Mouse (Mus musculus): ENCODE results near the gene Olfm3. TPM values are rescaled to one million over a fixed set of nuclear protein-coding genes. Genes with fewer than 3 reads are reported as not detected.
A peak's percentile ranks its signal among the peaks of the same experiment; 100 is the strongest.

Gene Olfm3
- total RNA-seq, 1 experiment from 2014 or later, result not detected

- no peak for ATAC-seq (replicated peaks; ENCODE audit: insufficient number of reproducible peaks, low FRiP score, low TSS enrichment, poor library complexity, severe bottlenecking)
These were observed 124.7 kb downstream of the Olfm3 start for GRCm38 (mm10) chr3:115028611-115029010.

GRCm38 (mm10) chr3:115049060-115049459 lies 145.2 kb downstream of the Olfm3 start:
- no peak for ATAC-seq (replicated peaks; ENCODE audit: insufficient number of reproducible peaks, low FRiP score, low TSS enrichment, poor library complexity, severe bottlenecking)

- no peak for ATAC-seq (replicated peaks; ENCODE audit: insufficient number of reproducible peaks, low FRiP score, low TSS enrichment, poor library complexity, severe bottlenecking)
These were observed 161.0 kb downstream of the Olfm3 start for GRCm38 (mm10) chr3:115064901-115065300.

- 0 out of 2 replicates have a peak, but pooled peaks have one; percentile 17 for ATAC-seq (replicated peaks; ENCODE audit: insufficient number of reproducible peaks, low FRiP score, low TSS enrichment, poor library complexity, severe bottlenecking)
These were observed 176.7 kb downstream of the Olfm3 start for GRCm38 (mm10) chr3:115080428-115081181.

- no peak for ATAC-seq (replicated peaks; ENCODE audit: insufficient number of reproducible peaks, low FRiP score, low TSS enrichment, poor library complexity, severe bottlenecking)
These were observed 177.5 kb downstream of the Olfm3 start for GRCm38 (mm10) chr3:115081371-115081770.

- no peak for ATAC-seq (replicated peaks; ENCODE audit: insufficient number of reproducible peaks, low FRiP score, low TSS enrichment, poor library complexity, severe bottlenecking)
These were observed 179.1 kb downstream of the Olfm3 start for GRCm38 (mm10) chr3:115082947-115083346.

GRCm38 (mm10) chr3:115088281-115088680 lies 184.4 kb downstream of the Olfm3 start:
- no peak for ATAC-seq (replicated peaks; ENCODE audit: insufficient number of reproducible peaks, low FRiP score, low TSS enrichment, poor library complexity, severe bottlenecking)

- ATAC-seq (replicated peaks; ENCODE audit: insufficient number of reproducible peaks, low FRiP score, low TSS enrichment, poor library complexity, severe bottlenecking), result no peak
These were observed 186.8 kb downstream of the Olfm3 start for GRCm38 (mm10) chr3:115090670-115091069.

- ATAC-seq (replicated peaks; ENCODE audit: insufficient number of reproducible peaks, low FRiP score, low TSS enrichment, poor library complexity, severe bottlenecking), result no peak
These were observed 191.6 kb downstream of the Olfm3 start for GRCm38 (mm10) chr3:115095496-115095895.

- ATAC-seq (replicated peaks; ENCODE audit: insufficient number of reproducible peaks, low FRiP score, low TSS enrichment, poor library complexity, severe bottlenecking), result no peak
These were observed 195.7 kb downstream of the Olfm3 start for GRCm38 (mm10) chr3:115099590-115099989.

GRCm38 (mm10) chr3:115104155-115104801 lies 200.4 kb downstream of the Olfm3 start:
- ATAC-seq (replicated peaks; ENCODE audit: insufficient number of reproducible peaks, low FRiP score, low TSS enrichment, poor library complexity, severe bottlenecking), result no peak

GRCm38 (mm10) chr3:115104802-115105493 lies 201.1 kb downstream of the Olfm3 start:
- no peak for ATAC-seq (replicated peaks; ENCODE audit: insufficient number of reproducible peaks, low FRiP score, low TSS enrichment, poor library complexity, severe bottlenecking)

- ATAC-seq (replicated peaks; ENCODE audit: insufficient number of reproducible peaks, low FRiP score, low TSS enrichment, poor library complexity, severe bottlenecking), result no peak
These were observed 241.8 kb downstream of the Olfm3 start for GRCm38 (mm10) chr3:115145722-115146121.

- no peak for ATAC-seq (replicated peaks; ENCODE audit: insufficient number of reproducible peaks, low FRiP score, low TSS enrichment, poor library complexity, severe bottlenecking)
These were observed 242.4 kb downstream of the Olfm3 start for GRCm38 (mm10) chr3:115146244-115146643.

- no peak for ATAC-seq (replicated peaks; ENCODE audit: insufficient number of reproducible peaks, low FRiP score, low TSS enrichment, poor library complexity, severe bottlenecking)
These were observed 255.1 kb downstream of the Olfm3 start for GRCm38 (mm10) chr3:115158903-115159473.

GRCm38 (mm10) chr3:115174625-115175024 lies 270.7 kb downstream of the Olfm3 start:
- no peak for ATAC-seq (replicated peaks; ENCODE audit: insufficient number of reproducible peaks, low FRiP score, low TSS enrichment, poor library complexity, severe bottlenecking)
